Mouse (Mus musculus) cerebral cortex, adult 2 months (tissue): Measurements from ENCODE around the gene Cbx6.

ENCODE experiments used
- WGBS: fragments of 180-500 bp; shearing (Covaris S2); methylation state at CpG from one replicate; pipeline ENCODE4 v1.1.7; 2018; 5-methylcytosine and 5-hydroxymethylcytosine counted together

Gene Cbx6

GRCm38 (mm10) chr15:79830388-79830787, 4.1 kb downstream of the Cbx6 start:
- 5% methylated on average over 4 of the region's 4 CpGs for WGBS

- WGBS, result 67% methylated on average over 5 of the region's 5 CpGs
These were observed 5.1 kb downstream of the Cbx6 start for GRCm38 (mm10) chr15:79829431-79829830.

DNA sequence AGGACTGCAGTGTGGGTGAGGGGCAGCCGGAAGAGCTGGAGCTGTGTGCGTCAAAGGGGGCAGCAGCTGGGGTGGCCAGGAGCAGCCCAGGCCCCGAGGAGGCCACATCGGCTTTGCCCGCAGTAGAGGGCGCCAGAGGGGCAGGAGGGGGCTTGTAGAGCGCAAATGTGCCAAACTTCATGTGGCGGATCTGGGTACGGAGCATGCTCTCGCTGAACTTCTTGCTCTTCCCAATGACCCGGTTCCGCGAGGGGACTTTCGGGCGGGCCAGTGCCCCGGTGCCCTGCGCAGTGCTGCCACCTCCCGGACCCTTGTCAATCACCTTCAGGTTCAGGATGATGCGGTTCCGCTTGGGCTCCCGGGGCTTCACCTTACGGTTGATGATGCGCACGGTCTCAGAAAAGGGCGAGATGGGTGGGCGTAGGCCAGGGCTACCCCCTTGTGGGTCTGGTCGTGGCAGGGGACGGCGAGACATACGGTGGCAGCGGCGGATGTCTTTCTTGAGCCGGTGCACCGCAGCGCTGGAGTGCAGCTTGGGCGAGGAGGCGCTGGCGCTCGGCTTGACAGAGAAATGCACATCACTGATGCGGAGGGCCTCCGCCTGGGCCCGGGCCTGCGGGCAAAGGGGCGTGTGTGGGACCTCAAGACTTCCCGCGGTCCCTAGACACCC, 6.0 kb downstream of the Cbx6 start:
- 68% methylated on average over 46 of the region's 46 CpGs for WGBS

DNA sequence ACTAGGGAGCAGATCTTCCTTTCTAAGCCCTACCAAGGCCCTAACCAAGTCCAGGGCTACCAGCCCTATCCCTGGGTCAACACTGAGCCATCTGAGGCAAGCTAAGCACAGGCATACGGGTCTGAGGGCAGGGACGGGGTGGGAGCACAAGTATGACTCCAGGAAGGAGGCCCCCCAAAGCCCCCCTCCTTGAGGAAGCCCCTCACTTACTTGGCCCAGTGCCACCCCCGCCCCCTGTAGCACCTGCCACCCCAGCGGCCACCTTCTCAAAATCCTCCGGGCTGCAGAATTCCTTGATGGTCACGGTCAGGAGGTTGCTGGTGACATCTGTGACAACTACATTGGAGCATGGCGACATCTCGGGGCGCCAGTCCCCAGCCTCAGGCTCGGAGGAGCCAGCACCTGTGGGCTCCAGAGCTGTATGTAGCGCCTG, 6.7 kb downstream of the Cbx6 start:
- WGBS, result 69% methylated on average over 11 of the region's 11 CpGs

GRCm38 (mm10) chr15:79827061-79827777, 7.3 kb downstream of the Cbx6 start:
- 58% methylated on average over 14 of the region's 14 CpGs for WGBS

DNA sequence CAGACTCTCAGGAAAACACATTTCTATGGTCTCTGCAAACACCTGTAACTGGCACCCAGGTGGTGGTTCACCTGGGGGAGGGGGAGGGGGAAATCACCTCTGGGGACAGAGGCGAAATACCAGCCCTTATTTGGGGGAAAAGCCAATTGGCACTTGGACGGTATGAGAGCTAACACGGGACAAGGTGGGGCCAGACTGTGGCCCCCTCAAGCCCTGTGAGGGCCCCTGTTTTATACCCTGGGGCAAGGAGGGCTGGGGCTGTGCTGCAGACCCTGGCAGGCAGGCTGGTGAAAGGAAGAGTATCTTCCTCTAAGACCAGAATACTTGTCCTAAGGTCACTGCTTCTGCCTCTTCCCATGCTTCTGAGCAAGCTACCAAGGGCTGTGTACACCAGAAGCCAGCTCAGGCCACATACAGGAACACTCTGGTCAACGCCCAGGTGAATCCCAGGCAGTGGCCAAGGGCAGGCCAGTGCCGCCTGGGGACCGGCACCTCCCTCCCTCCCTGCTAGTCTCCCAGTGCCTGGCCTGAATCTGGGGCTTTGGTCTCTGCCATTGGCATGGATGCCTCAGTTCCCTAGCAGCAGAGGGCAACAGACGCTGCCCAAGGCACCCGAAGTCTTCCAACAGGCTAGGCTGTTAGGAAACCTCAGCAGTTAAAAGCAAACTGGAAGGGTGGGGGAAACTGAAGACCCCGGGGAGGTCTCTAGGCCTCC, 8.1 kb downstream of the Cbx6 start:
- 70% methylated on average over 9 of the region's 9 CpGs for WGBS

DNA sequence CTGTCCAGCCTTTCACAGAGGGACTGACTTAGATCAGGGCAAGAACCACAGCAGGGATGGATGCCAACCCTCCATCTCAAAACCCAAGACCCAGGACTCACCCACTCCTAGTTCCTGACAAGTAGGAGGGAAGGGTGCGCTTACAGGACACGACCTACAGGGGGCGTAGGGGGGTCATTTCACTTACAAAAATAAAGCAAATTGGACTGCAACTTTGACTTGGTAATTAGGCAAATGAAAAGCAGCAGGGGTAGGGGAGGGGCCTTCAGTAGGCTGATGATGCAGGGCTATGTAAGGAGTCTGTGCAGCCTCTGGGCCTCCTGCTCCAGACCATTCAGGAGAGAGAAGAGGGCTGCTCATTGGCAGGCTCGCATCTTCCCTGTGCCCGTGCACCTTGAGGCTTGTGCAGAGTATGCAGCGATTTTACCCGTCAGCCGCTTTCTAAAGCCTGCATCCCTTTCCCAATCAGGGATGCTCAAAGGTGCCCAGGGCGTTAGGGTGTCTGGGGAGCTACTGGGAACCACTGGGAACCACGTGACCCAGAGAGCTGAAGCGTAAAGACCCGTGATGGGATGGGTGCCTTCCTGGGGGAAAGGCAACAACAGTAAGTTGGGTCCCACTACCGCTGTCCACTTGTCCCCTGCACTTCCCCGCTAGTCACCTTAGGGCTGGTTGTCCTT, 9.2 kb downstream of the Cbx6 start:
- 40% methylated on average over 14 of the region's 14 CpGs for WGBS

DNA sequence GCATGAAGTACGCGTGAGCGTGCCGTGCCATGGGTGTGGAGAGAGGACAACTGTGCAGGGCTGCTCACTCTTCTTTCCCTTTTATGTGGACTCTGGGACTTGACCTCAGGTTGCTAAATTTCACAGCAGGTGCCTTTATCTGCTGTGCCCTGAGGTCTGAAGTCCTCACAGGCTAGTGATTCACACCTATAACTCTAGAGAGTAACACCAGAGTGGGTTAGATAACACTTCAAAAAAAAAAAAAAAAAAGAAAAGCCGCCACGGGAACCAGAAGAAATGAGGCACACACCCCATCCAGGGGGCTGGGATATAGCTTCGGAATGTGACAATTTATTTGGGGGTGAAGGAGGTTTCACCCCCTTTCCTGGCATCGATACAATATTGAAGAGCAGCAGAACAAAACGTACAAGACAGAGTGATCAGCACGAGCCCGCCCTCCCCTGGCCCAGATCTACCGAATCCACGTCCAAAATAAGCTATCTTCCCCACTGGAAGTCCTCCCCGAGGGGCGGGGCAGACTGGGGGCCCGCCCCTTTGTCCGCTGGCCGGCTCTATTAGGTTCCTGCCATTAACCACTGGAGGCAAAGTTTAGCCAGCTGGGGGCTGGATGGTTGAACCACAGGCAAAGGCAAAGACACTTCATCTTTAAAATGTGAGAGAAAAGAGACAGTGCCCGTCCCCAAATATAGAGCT, 10.8 kb downstream of the Cbx6 start:
- WGBS, result 46% methylated on average over 19 of the region's 19 CpGs

DNA sequence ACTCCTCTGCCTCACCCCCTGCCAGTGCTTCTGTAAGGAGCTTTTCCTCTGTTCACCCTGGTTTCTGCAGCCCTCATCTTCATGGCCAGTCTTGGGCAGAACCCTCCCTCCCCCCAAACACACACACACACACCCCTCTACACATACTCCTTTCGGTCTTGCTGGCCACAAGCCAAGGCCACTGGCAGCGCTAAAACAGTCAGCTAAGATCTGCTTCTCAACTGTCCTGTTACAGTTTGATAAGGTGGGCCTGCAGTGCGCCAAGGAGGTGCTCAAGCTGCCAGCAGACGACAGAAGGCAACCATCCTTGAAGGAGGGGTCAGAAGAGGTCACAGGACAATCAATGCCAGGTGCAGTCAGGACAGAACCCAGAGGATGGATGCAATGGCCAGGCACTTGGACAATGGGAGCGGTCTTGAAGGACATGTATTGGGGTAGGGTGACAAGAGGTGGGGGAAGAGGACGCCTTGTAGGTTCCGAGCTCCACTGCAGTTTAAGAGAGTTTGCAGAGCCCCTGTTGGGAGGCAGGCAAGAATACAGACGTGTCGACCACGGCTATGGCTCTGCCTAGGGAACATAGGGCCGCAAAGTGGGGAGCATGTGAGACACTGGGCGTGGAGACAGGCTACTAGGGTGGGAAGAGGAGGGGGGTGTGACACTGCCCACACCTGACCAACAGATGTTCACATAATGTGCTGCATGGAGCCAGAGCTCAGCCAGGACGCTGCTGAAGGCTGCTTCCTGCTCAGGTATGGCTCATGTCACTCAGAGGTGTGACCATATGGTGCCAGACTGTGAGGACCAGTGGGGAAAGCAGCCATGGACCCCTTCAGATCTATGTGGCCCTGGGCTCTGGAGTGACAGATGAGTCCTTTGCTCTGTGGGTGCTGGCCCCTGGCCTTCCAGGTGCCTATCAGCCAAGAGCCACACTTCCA, 12.0 kb downstream of the Cbx6 start:
- 56% methylated on average over 13 of the region's 13 CpGs for WGBS

- WGBS, result 89% methylated on average over 4 of the region's 4 CpGs
These were observed 16.2 kb downstream of the Cbx6 start for GRCm38 (mm10) chr15:79818325-79818724.

- 49% methylated on average over 8 of the region's 8 CpGs for WGBS
These were observed 20.7 kb downstream of the Cbx6 start for GRCm38 (mm10) chr15:79813666-79814258.

GRCm38 (mm10) chr15:79812840-79813239, 21.6 kb downstream of the Cbx6 start:
- WGBS, result 69% methylated on average over 2 of the region's 2 CpGs

- WGBS, result 81% methylated on average over 4 of the region's 4 CpGs
These were observed 23.5 kb downstream of the Cbx6 start for GRCm38 (mm10) chr15:79810997-79811396.

DNA sequence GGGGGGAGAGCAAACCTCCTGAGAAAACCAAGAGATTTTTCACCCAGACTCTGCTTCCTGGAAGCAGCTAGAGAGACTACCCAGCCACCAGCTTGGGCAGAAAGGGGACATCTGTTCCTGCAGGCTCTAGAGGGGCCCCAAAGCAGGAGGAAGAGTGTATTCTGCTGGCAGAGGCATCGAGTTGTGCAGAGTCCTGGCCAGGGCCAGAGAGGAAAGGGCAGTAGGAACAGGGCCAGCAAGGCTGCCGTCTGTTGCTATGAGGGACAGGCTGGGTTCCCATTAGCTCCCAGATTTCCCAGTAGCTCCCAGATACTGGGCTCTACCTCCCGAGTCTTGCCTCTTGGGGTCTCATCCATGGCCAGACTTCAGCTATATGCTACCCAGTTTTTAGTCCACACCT, 24.4 kb downstream of the Cbx6 start:
- 58% methylated on average over 3 of the region's 3 CpGs for WGBS

DNA sequence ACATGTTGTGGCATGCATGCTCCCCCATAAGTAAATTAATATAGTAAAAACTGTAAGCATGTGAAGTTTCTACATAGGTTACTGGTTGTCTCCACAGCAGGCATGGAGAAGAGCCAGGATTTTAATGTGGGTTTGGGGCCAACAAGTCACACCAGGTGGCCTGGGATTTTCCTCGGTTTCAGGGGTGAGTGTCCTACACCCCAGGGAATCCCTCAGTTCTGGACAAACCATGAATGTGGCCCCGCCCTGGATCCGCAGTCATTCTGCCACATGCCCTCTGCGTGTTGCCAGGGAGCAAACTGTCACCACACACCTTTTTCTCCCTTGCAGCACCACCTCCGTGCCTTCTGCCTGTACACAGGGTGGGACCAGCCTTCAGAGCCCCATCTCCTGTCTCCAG, 25.8 kb downstream of the Cbx6 start:
- WGBS, result 67% methylated on average over 5 of the region's 5 CpGs

- 33% methylated on average over 5 of the region's 5 CpGs for WGBS
These were observed 26.4 kb downstream of the Cbx6 start for GRCm38 (mm10) chr15:79808114-79808513.

- 29% methylated on average over 1 of the region's 1 CpGs for WGBS
These were observed 27.4 kb downstream of the Cbx6 start for GRCm38 (mm10) chr15:79807050-79807449.

- WGBS, result 27% methylated on average over 8 of the region's 8 CpGs
These were observed 29.2 kb downstream of the Cbx6 start for GRCm38 (mm10) chr15:79805246-79805645.

- under 1% methylated on average over 83 of the region's 91 CpGs for WGBS
These were observed 30.0 kb downstream of the Cbx6 start, which contains the start of gene Nptxr for GRCm38 (mm10) chr15:79804352-79805071. Nptxr (minus strand) TSS chr15:79804766.
